Mouse (Mus musculus): ENCODE results near the gene Hspa14.

DNA sequence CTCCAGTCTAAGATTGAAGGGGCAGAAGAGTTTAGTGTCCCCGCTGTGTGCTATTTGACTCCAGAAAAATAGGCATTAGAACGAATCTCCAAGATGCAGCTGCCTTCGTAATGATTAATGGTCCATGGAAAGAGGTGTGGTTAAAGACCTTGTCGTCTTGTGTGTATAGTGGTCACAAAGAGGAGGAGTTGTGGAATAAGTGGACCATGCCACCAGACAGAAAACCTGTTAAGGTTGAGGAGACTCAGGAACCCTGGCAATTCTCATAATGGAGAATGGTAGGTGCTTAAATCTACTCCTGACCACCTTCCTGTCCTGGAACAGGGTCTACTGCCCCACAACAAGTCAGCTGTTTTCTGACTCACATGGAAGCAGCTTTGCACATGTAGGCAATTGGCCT, 66.6 kb downstream of the Hspa14 start:
- TF ChIP-seq CTCF (IDR thresholded peaks at IDR 0.05; ENCODE audit: low read depth) (no peak), EP300 (IDR thresholded peaks at IDR 0.05; ENCODE audit: low read depth) (no peak)

Measured in liver, embryonic 14.5 days (tissue).